ENCODE assay signal across 8 mouse cellular contexts in the genomic region with DNA sequence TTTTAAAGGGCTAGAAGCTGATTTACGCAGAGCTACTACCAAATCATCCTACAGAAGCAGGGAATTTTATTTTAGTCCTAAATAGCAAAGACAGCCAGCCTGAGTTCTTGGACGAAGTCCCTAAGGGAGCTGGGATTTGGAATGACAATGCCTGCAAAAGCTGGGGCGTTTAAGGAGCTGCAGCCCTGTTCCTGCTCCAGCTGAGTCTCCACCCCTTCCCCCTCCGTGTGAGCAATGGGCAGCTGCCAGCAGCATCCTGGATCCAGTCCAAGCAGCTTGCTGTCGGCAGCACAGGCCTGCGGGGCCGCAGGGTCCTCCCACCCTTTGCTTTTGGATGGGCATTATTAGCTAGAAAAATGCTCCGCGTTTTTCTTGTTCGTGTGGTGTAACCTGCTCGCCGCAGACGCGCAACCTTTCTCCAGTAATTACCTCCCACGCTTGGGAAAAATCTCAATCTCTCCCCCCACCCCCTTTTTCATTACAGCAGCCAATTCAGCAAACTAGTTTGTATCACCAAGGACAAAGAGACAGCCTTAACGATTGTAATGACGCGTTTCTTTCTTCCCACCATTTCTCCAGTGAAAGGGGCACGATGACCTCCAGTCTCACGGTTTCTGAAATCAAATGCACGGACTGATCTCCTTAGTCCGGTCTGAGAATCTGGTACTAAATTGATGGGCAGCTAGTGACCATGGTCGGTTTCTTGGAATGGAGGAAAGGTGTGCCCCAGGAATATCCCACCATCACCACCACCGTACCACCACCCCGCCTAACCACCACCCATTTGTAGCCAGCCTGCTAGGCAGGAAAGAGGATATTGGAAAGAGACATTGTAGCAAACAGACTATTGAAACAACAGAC.
DNase-seq lines count a peak whose midpoint lies in the region; ATAC-seq lines count a peak whose summit lies in the region.

No protein-coding gene starts in this region.

- peak overlapping the region; percentile 36 for H3K9ac ChIP-seq in hindbrain, embryonic 16.5 days (ENCODE audit: low read depth, low read length)

- H3K4me1 ChIP-seq in hindbrain, embryonic 16.5 days (ENCODE audit: control insufficient read depth, insufficient read depth, low read depth, low read length) = no peaks in the 10 kb centered on the region

- WGBS in hindbrain, embryonic 16.5 days = 14% methylated on average over 24 of the region's 25 CpGs

- no peaks in the 10 kb centered on the region for H3K9me3 ChIP-seq in hindbrain, embryonic 16.5 days (ENCODE audit: control insufficient read depth, low read length)

- H3K36me3 ChIP-seq in hindbrain, embryonic 16.5 days (ENCODE audit: control insufficient read depth, insufficient read depth, low read length) = no peaks in the 10 kb centered on the region

- H3K27ac ChIP-seq in hindbrain, embryonic 16.5 days (ENCODE audit: low read depth, low read length) = peak overlapping the region; percentile 86

- H3K4me2 ChIP-seq in hindbrain, embryonic 16.5 days (ENCODE audit: low read length) = peak overlapping the region; percentile 53

- no peaks in the 10 kb centered on the region for H3K27me3 ChIP-seq in hindbrain, embryonic 16.5 days (replicated peaks; ENCODE audit: control insufficient read depth, insufficient read depth, low read length)

- DNase-seq in adrenal gland, adult (ENCODE audit: inconsistent age in 2 of 2, low spot score in 1 of 2) = peak; percentile 85 to 91
- peak; percentile 33 to 69 for DNase-seq in gastrocnemius, adult 8-10 months (ENCODE audit: low spot score in 2 of 2)
- peak; percentile 74 for DNase-seq in left cerebral cortex, adult 11 months (ENCODE audit: low spot score)
- DNase-seq in lung, postnatal 14 days = peak; percentile 88
- peak; percentile 92 for DNase-seq in retina, postnatal 1 day
- DNase-seq in urinary bladder, postnatal 4 days (ENCODE audit: low spot score in 2 of 2) = peak; percentile 82 to 87

- peak overlapping the region; percentile 32 for H3K4me3 ChIP-seq in hindbrain, embryonic 16.5 days (ENCODE audit: low read length)

- peak; percentile 83 for ATAC-seq in common myeloid progenitor, adult 5-6 weeks (replicated peaks; ENCODE audit: low read depth, poor library complexity, severe bottlenecking)
- ATAC-seq in hindbrain, embryonic 16.5 days = peak; percentile 91

Comparison
In these comparisons a context has a peak if more than half of its experiments do, and no peak if none do; other contexts are left out.
1. Peak in every context shown above with its lines: DNase-seq, ATAC-seq, H3K4me3 ChIP-seq and H3K27ac ChIP-seq.